Mouse (Mus musculus): ENCODE data around the gene Ssx2ip. TPM values are rescaled to one million over a fixed set of nuclear protein-coding genes. Genes with fewer than 3 reads are reported as not detected.

Gene Ssx2ip
- total and polyA plus RNA-seq, 3 experiments: 3.1 to 14.1 (median 12.5) TPM

DNA sequence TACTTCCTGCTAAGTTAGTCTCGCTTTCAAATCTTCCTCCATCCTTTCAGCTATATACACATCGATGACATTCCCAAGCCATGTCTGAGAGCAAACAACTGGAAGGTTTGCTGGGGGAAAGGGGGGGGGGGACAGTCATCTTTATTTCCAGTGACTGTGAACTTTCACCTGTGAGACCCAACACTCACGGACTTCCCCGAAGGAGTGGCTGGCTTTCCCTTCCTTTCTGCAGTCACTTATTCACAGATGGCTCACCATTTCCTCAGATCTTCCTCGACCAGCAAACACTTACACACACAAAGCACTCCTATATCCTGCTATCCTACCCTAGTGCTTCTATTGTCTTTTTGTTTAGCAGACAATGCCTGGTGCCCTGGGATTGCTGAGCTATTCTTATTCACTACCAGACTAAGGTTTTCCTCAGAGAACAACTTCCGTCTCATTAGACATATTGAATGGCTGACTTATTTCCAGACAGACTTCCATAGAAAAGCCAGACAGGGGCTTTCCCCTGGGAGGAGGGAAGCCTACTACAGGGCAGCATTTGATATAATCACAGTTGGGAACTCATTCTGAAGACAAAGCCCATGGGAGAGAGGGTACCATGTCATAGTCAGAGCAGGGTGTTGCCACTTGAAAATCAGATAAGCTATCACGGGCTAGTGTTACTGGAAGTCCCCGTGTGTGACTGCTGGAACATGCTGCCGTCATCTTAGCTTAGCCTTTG lies 24.5 kb upstream of the Ssx2ip start:
- 27% methylated on average over 9 of the region's 9 CpGs for WGBS
- H3K4me3 ChIP-seq: no peak overlapping the region
- no peak for TF ChIP-seq POLR2A (IDR thresholded peaks at IDR 0.05; ENCODE audit: insufficient read depth, low read depth, low read length)
- no peak for TF ChIP-seq EP300 (IDR thresholded peaks at IDR 0.05; ENCODE audit: insufficient read depth, low read depth, low read length)
- TF ChIP-seq CTCF (IDR thresholded peaks at IDR 0.05): no peak
- no peaks in the 10 kb centered on the region for H3K79me2 ChIP-seq (replicated peaks; ENCODE audit: control insufficient read depth, insufficient read depth, low read length)
- H3K27ac ChIP-seq: no peak overlapping the region
- no peak overlapping the region for H3K9ac ChIP-seq (ENCODE audit: low read depth, low read length)
- no peaks in the 10 kb centered on the region for H3K27me3 ChIP-seq (ENCODE audit: control insufficient read depth, insufficient read depth, low read length)
- intact Hi-C loops (cut with DNase I): no loop called here
- H3K36me3 ChIP-seq (ENCODE audit: control insufficient read depth, insufficient read depth, low read length): no peaks in the 10 kb centered on the region
- no peaks in the 10 kb centered on the region for H3K4me1 ChIP-seq (ENCODE audit: control insufficient read depth, insufficient read depth, low read length)
- DNase-seq: no peak

DNA sequence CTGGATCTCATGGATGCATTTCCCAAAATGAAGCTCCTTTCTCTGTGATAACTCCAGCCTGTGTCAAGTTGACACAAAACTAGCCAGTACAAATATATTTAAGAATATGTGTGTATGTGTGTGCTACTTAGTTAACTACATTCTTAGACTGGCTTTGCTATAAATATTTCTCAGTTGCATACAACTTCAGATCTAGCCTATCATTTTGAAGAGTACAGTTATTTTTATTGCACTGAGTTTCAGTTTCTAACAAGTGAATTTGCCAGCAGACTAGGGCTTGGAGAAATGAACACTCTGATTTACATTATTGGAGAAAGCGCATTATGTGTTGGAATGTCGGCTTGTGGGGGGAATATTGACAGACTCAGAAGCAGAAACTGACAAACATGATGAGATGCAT lies 23.6 kb upstream of the Ssx2ip start:
- Histone ChIP-seq H3K79me2 (replicated peaks; ENCODE audit: control insufficient read depth, insufficient read depth, low read length) (no peaks in the 10 kb centered on the region), H3K27me3 (ENCODE audit: control insufficient read depth, insufficient read depth, low read length) (no peaks in the 10 kb centered on the region), H3K27ac (no peak overlapping the region), H3K9ac (ENCODE audit: low read depth, low read length) (no peak overlapping the region), H3K36me3 (ENCODE audit: control insufficient read depth, insufficient read depth, low read length) (no peaks in the 10 kb centered on the region), H3K4me3 (no peak overlapping the region), H3K4me1 (ENCODE audit: control insufficient read depth, insufficient read depth, low read length) (no peaks in the 10 kb centered on the region)
- intact Hi-C loops (cut with DNase I): no loop called here
- no peak for TF ChIP-seq EP300 (IDR thresholded peaks at IDR 0.05; ENCODE audit: insufficient read depth, low read depth, low read length)
- TF ChIP-seq POLR2A (IDR thresholded peaks at IDR 0.05; ENCODE audit: insufficient read depth, low read depth, low read length): no peak
- no peak for TF ChIP-seq CTCF (IDR thresholded peaks at IDR 0.05)
- 92% methylated on average over 2 of the region's 2 CpGs for whole genome bisulfite sequencing
- DNase-seq: no peak

- Histone ChIP-seq H3K27ac (no peak overlapping the region), H3K36me3 (ENCODE audit: control insufficient read depth, insufficient read depth, low read length) (no peaks in the 10 kb centered on the region), H3K79me2 (replicated peaks; ENCODE audit: control insufficient read depth, insufficient read depth, low read length) (no peaks in the 10 kb centered on the region), H3K4me3 (no peak overlapping the region), H3K27me3 (ENCODE audit: control insufficient read depth, insufficient read depth, low read length) (no peaks in the 10 kb centered on the region), H3K9ac (ENCODE audit: low read depth, low read length) (no peak overlapping the region), H3K4me1 (ENCODE audit: control insufficient read depth, insufficient read depth, low read length) (no peaks in the 10 kb centered on the region)
- intact Hi-C loops (cut with DNase I): no loop called here
- DNase-seq: no peak
- no peak for TF ChIP-seq CTCF (IDR thresholded peaks at IDR 0.05)
- no peak for TF ChIP-seq EP300 (IDR thresholded peaks at IDR 0.05; ENCODE audit: insufficient read depth, low read depth, low read length)
- TF ChIP-seq POLR2A (IDR thresholded peaks at IDR 0.05; ENCODE audit: insufficient read depth, low read depth, low read length): no peak
- WGBS: 95% methylated on average over 9 of the region's 9 CpGs
These were observed 23.0 kb upstream of the Ssx2ip start for GRCm38 (mm10) chr3:146381471-146381870.

- H3K36me3 ChIP-seq (ENCODE audit: control insufficient read depth, insufficient read depth, low read length): no peaks in the 10 kb centered on the region
- H3K27me3 ChIP-seq (ENCODE audit: control insufficient read depth, insufficient read depth, low read length): no peaks in the 10 kb centered on the region
- no peak for DNase-seq
- no peaks in the 10 kb centered on the region for H3K79me2 ChIP-seq (replicated peaks; ENCODE audit: control insufficient read depth, insufficient read depth, low read length)
- no peak overlapping the region for H3K27ac ChIP-seq
- 67% methylated on average over 3 of the region's 3 CpGs for WGBS
- intact Hi-C loops (cut with DNase I): no loop called here
- no peak overlapping the region for H3K4me3 ChIP-seq
- TF ChIP-seq POLR2A (IDR thresholded peaks at IDR 0.05; ENCODE audit: insufficient read depth, low read depth, low read length): no peak
- TF ChIP-seq EP300 (IDR thresholded peaks at IDR 0.05; ENCODE audit: insufficient read depth, low read depth, low read length): no peak
- no peak for TF ChIP-seq CTCF (IDR thresholded peaks at IDR 0.05)
- no peaks in the 10 kb centered on the region for H3K4me1 ChIP-seq (ENCODE audit: control insufficient read depth, insufficient read depth, low read length)
- no peak overlapping the region for H3K9ac ChIP-seq (ENCODE audit: low read depth, low read length)
These were observed 17.6 kb upstream of the Ssx2ip start for GRCm38 (mm10) chr3:146386800-146387199.

- 77% methylated on average over 19 of the region's 19 CpGs for WGBS
- Histone ChIP-seq H3K27ac (no peak overlapping the region), H3K36me3 (ENCODE audit: control insufficient read depth, insufficient read depth, low read length) (no peaks in the 10 kb centered on the region), H3K79me2 (replicated peaks; ENCODE audit: control insufficient read depth, insufficient read depth, low read length) (no peaks in the 10 kb centered on the region), H3K4me1 (ENCODE audit: control insufficient read depth, insufficient read depth, low read length) (no peaks in the 10 kb centered on the region), H3K9ac (ENCODE audit: low read depth, low read length) (no peak overlapping the region), H3K4me3 (no peak overlapping the region), H3K27me3 (ENCODE audit: control insufficient read depth, insufficient read depth, low read length) (no peaks in the 10 kb centered on the region)
- DNase-seq: no peak
- TF ChIP-seq CTCF (IDR thresholded peaks at IDR 0.05) (no peak), EP300 (IDR thresholded peaks at IDR 0.05; ENCODE audit: insufficient read depth, low read depth, low read length) (no peak), POLR2A (IDR thresholded peaks at IDR 0.05; ENCODE audit: insufficient read depth, low read depth, low read length) (no peak)
- intact Hi-C loops (cut with DNase I): no loop called here
These were observed 11.7 kb upstream of the Ssx2ip start for GRCm38 (mm10) chr3:146392656-146393321.

DNA sequence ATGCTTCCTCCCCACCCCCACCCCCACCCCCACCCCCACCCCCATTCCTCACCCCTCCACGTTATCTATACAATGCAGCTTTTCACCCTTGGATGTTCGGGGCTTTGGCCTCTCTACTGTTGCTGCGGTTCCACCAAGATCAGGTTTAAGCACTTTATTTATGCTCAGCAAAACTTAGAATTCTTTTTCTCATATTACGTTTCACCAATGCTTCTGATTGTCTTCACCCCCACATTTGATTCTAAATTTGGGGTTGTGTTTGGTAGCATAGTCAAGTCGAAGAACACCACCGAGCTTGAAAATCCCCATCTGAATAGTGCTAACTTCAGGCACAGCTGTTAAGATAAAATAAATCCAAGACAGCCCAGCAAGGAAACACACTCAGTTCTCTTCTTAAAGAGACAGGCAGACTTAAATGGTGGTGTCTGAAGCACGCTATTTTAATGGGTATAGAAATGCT lies 10.8 kb upstream of the Ssx2ip start:
- H3K9ac ChIP-seq (ENCODE audit: low read depth, low read length): no peak overlapping the region
- no peaks in the 10 kb centered on the region for H3K4me1 ChIP-seq (ENCODE audit: control insufficient read depth, insufficient read depth, low read length)
- no peak for TF ChIP-seq EP300 (IDR thresholded peaks at IDR 0.05; ENCODE audit: insufficient read depth, low read depth, low read length)
- no peak for TF ChIP-seq CTCF (IDR thresholded peaks at IDR 0.05)
- TF ChIP-seq POLR2A (IDR thresholded peaks at IDR 0.05; ENCODE audit: insufficient read depth, low read depth, low read length): no peak
- H3K27ac ChIP-seq: no peak overlapping the region
- H3K4me3 ChIP-seq: no peak overlapping the region
- H3K27me3 ChIP-seq (ENCODE audit: control insufficient read depth, insufficient read depth, low read length): no peaks in the 10 kb centered on the region
- WGBS: 23% methylated on average over 7 of the region's 7 CpGs
- intact Hi-C loops (cut with DNase I): no loop called here
- H3K79me2 ChIP-seq (replicated peaks; ENCODE audit: control insufficient read depth, insufficient read depth, low read length): no peaks in the 10 kb centered on the region
- DNase-seq: no peak
- no peaks in the 10 kb centered on the region for H3K36me3 ChIP-seq (ENCODE audit: control insufficient read depth, insufficient read depth, low read length)
